In the genomic region with DNA sequence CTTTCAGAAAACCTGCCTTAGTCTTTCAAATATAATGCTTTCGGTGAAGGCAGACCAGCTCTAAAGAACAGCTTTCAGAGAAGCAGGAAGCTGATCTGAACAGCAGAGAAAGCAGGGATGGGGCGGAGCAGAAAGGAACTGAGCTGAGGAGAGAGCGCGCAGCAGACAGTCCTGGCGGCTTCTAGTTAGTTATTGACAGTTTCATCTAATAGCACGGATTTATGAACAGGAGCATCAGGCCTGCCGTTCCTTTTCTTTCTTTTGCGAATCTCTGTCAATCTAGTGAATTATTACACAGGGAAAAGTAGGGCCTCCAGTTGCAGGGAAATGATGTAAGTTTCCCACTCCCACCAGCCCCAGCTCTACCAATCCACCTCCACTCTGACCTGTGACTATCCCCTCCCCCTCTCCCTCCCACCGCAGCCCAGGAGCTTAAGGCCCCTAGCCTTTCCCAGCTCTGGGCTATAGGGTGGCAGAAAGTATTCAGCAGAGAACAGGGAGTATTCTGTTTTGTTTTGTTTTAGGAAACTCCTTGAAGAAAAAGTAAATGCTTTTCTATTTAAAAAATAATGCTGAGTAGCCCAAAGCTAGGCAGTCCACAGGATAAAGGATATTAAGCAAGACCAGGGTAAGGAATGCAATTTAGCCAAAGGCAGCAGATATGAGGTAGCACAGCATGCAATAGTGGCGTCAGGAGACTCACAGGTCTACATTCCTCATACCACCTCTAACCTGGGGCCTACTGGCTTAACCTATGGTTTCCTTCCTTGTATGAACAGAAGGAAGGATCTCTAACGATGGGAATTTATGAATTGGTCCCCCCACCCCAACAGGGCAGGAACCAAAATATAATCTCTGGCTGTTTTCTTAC, we compare ENCODE assay signal across 8 mouse cellular contexts.
A peak's percentile ranks its signal among the peaks of the same experiment; 100 is the strongest.
DNase-seq lines count a peak whose midpoint lies in the region; ATAC-seq lines count a peak whose summit lies in the region.

No protein-coding gene starts in this region.

- intact Hi-C loops in gastrocnemius, postnatal 14 days (cut with DNase I; ENCODE audit: low total_unique reads): no loop called here
- intact Hi-C loops in left cerebral cortex, postnatal 10 days (cut with DNase I): no loop called here

- H3K4me2 ChIP-seq in intestine, embryonic 15.5 days (replicated peaks): peak overlapping the region; percentile 60

- no peaks in the 10 kb centered on the region for H3K9me3 ChIP-seq in intestine, embryonic 15.5 days

- H3K79me2 ChIP-seq in macrophage (ENCODE audit: inconsistent target): peaks cover 19% of the 10 kb centered on the region; the same call in 1 of the 2 replicates

- H3K4me3 ChIP-seq in intestine, embryonic 15.5 days (replicated peaks): peak overlapping the region; percentile 33
- H3K4me3 ChIP-seq in macrophage (ENCODE audit: inconsistent target): peak overlapping the region; percentile 40

- DNase-seq in gastrocnemius, postnatal 10 days: peak; percentile 15
- no peak for DNase-seq in gastrocnemius, postnatal 14 days
- peak; percentile 62 for DNase-seq in cerebellum, adult 9-11 months
- peak; percentile 12 for DNase-seq in gonadal fat pad, adult 2 months (ENCODE audit: low read depth)
- peak; percentile 13 to 57 for DNase-seq in left cerebral cortex, postnatal 10 days (ENCODE audit: extremely low spot score in 1 of 2, low spot score in 2 of 2)
- peak; percentile 26 for DNase-seq in right cerebral cortex, postnatal 4 days

- H3K27ac ChIP-seq in intestine, embryonic 15.5 days: peak overlapping the region; percentile 79
- peak overlapping the region; percentile 61 for H3K27ac ChIP-seq in macrophage

- H3K27me3 ChIP-seq in intestine, embryonic 15.5 days (replicated peaks): no peaks in the 10 kb centered on the region

- H3K9ac ChIP-seq in intestine, embryonic 15.5 days: peak overlapping the region; percentile 6

- H3K36me3 ChIP-seq in intestine, embryonic 15.5 days: no peaks in the 10 kb centered on the region
- no peaks in the 10 kb centered on the region for H3K36me3 ChIP-seq in macrophage (ENCODE audit: inconsistent target)

- H3K4me1 ChIP-seq in intestine, embryonic 15.5 days (replicated peaks): 0 out of 2 replicates have a peak, but pooled peaks cover 4% of the 10 kb centered on the region

- peak; percentile 97 for ATAC-seq in intestine, embryonic 15.5 days

- 8% methylated on average over 11 of the region's 11 CpGs for WGBS in intestine, embryonic 15.5 days
- WGBS in macrophage (ENCODE audit: missing documents): 8% methylated on average over 11 of the region's 11 CpGs
